Mouse (Mus musculus) Muller cell, postnatal 12 days (primary cell): ENCODE data around the gene Herc3.

Experiments
- DNase-seq: peaks from one replicate; pipeline ENCODE4 v3.0.0-alpha.2; 2015; ENCODE audit errors: inconsistent ontology term

Herc3 gene

GRCm38 (mm10) chr6:58920735-58921134 is 89.5 kb downstream of the Herc3 start:
- DNase-seq = no peak

- DNase-seq = no peak
Observed at GRCm38 (mm10) chr6:58921623-58922022, 90.4 kb downstream of the Herc3 start.

- DNase-seq = peak; percentile 34
Observed at GRCm38 (mm10) chr6:58922511-58922910, 91.2 kb downstream of the Herc3 start.

- peak; percentile 24 for DNase-seq
Observed at GRCm38 (mm10) chr6:58927881-58928280, 96.6 kb downstream of the Herc3 start.

- DNase-seq = no peak
Observed at GRCm38 (mm10) chr6:58929911-58930431, 98.7 kb downstream of the Herc3 start.

GRCm38 (mm10) chr6:58931149-58931548 is 99.9 kb downstream of the Herc3 start:
- DNase-seq = no peak

GRCm38 (mm10) chr6:58932515-58933188 is 101.4 kb downstream of the Herc3 start:
- DNase-seq = no peak

GRCm38 (mm10) chr6:58933189-58933913 is 102.1 kb downstream of the Herc3 start:
- no peak for DNase-seq

- no peak for DNase-seq
Observed at GRCm38 (mm10) chr6:58934144-58934543, 102.9 kb downstream of the Herc3 start.

- DNase-seq = no peak
Observed at GRCm38 (mm10) chr6:58937726-58938125, 106.5 kb downstream of the Herc3 start.

GRCm38 (mm10) chr6:58942276-58942675 is 111.0 kb downstream of the Herc3 start:
- DNase-seq = no peak

- no peak for DNase-seq
Observed at GRCm38 (mm10) chr6:58943958-58944357, 112.7 kb downstream of the Herc3 start.

- DNase-seq = no peak
Observed at GRCm38 (mm10) chr6:58946246-58946645, 115.0 kb downstream of the Herc3 start.

GRCm38 (mm10) chr6:58946840-58947239 is 115.6 kb downstream of the Herc3 start:
- peak; percentile 85 for DNase-seq

GRCm38 (mm10) chr6:58950410-58950809 is 119.1 kb downstream of the Herc3 start:
- DNase-seq = no peak

GRCm38 (mm10) chr6:58951128-58951992 is 120.1 kb downstream of the Herc3 start:
- peak; percentile 27 for DNase-seq

- no peak for DNase-seq
Observed at GRCm38 (mm10) chr6:58960523-58960922, 129.3 kb downstream of the Herc3 start.

- DNase-seq = no peak
Observed at GRCm38 (mm10) chr6:58962691-58963090, 131.4 kb downstream of the Herc3 start.

- no peak for DNase-seq
Observed at GRCm38 (mm10) chr6:58964091-58964490, 132.8 kb downstream of the Herc3 start.

GRCm38 (mm10) chr6:58964565-58964964 is 133.3 kb downstream of the Herc3 start:
- no peak for DNase-seq

GRCm38 (mm10) chr6:58965071-58965831 is 134.0 kb downstream of the Herc3 start:
- DNase-seq = no peak
